Mouse (Mus musculus): ENCODE measurements around the gene Git2. TPM values are rescaled to one million over a fixed set of nuclear protein-coding genes. Genes with fewer than 3 reads are reported as not detected.

The Git2 gene
- total RNA-seq, 2 experiments from 2014 or later, result 17.3 to 20.1 TPM

- no peak for DNase-seq
- peak overlapping the region; percentile 28 for H3K27ac ChIP-seq
- no peak for TF ChIP-seq CTCF (IDR thresholded peaks at IDR 0.05)
- no peak overlapping the region for H3K4me3 ChIP-seq
- intact Hi-C loops (cut with DNase I), result no loop called here
These were observed 19.3 kb upstream of the Git2 start for GRCm38 (mm10) chr5:114794609-114795008.

DNA sequence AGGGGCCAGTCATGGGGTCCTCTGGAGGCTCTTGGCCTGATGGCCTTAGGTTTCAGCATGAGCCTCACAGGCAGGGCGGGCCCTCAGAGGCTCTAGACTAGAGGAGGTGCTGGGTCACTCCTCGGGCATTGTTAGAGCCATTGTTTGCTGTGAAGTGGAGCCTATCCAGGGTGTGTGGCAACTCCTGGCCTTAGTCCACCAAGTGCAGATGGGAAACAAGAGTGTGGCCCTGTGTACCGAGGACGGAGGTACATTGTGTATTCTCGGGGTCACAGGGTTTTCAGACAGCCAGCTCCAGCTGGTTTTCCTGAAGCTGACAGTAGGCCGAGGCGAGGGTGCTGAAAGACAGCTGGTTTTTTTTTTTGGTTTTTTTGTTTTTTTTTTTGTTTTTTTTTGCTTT lies 18.0 kb upstream of the Git2 start:
- no peak overlapping the region for H3K4me3 ChIP-seq
- TF ChIP-seq CTCF (IDR thresholded peaks at IDR 0.05), result no peak
- DNase-seq, result no peak
- H3K27ac ChIP-seq, result peak overlapping the region; percentile 49
- intact Hi-C loops (cut with DNase I), result no loop called here

DNA sequence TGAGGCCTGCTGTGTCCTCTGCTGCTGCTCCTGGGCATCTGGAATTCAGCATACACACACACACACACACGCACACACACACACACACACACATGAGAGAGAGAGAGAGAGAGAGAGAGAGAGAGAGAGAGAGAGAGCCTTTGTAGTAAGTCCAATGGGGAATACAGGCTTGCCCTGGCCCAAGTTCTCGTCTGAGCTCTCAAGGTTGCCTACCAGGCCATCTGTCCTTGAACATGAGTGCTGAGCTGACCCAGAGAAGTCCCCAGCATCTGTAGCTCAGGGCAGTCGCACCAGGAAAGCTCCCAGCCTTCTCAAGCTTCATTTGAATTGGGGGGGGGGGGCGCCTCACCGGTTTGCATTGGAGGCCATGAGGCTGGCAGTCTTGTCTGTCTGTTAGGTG lies 9.9 kb upstream of the Git2 start:
- intact Hi-C loops (cut with DNase I), result no loop called here
- Histone ChIP-seq H3K27ac (peak overlapping the region; percentile 76; the same call in 1 of the 2 replicates), H3K4me3 (no peak overlapping the region)
- no peak for TF ChIP-seq CTCF (IDR thresholded peaks at IDR 0.05)
- no peak for DNase-seq

GRCm38 (mm10) chr5:114784622-114785165 lies 9.4 kb upstream of the Git2 start:
- Histone ChIP-seq H3K4me3 (peak overlapping the region; percentile 47), H3K27ac (peak overlapping the region; percentile 76)
- DNase-seq, result no peak
- no peak for TF ChIP-seq CTCF (IDR thresholded peaks at IDR 0.05)
- intact Hi-C loops (cut with DNase I), result no loop called here

DNA sequence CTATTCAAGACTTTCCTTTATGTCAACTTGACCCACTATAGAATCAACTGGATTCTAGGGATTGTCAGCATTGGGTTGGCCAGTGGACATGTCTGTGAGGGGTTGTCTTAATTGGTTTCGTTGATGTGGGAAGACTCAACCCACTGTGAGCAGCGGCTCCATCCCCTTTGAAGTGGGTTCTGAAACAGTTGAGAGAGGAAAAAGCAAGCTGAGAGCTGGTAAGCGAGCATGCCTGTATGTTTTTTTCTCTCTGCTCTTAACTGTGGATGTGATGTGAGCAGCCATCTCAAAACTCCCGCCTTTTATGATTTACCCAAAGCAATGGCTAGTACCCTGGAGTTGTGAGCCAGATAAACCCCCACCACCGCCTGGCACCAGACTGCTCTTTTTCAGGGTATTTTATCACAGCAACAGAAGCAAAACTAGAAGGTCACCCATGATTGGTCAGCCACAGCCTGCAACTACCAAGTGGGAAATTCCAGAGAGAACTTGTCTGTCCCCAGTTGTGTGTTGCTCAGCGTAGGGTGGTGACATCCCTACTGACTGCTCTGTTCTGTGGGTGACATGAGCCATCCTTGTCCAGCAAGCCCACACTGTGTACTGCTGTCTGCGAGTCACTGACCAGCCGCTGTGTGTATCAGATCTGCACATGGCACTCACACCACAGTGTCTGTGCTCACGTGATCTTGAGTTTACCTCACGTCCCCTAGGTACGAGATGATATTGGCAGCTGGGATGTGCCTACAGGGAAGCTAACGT lies 8.3 kb upstream of the Git2 start:
- TF ChIP-seq CTCF (IDR thresholded peaks at IDR 0.05), result no peak
- Histone ChIP-seq H3K4me3 (no peak overlapping the region), H3K27ac (0 out of 2 replicates have a peak overlapping the region, but pooled peaks have one; percentile 76)
- intact Hi-C loops (cut with DNase I), result no loop called here
- no peak for DNase-seq

DNA sequence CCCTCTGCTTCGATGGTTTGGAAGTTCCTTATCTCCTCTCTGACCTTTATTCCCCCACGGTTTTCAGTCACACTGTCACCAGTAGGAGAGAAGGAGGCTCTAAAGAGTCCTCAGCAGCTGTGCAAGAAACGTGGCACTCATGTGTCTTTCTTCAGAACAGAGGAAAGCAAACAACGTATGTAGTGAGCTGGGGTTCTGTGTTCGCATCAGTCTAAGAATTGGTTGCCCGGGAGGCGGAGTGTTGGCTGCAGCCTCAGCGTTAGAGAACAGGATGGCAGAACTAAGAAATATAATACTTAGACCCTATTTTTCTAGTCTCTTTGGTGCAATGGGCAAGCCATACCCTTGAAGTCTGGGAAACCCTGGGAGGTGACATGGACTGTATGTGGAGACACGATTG lies 7.7 kb upstream of the Git2 start:
- intact Hi-C loops (cut with DNase I), result no loop called here
- Histone ChIP-seq H3K4me3 (no peak overlapping the region), H3K27ac (no peak overlapping the region)
- DNase-seq, result no peak
- TF ChIP-seq CTCF (IDR thresholded peaks at IDR 0.05), result no peak

DNA sequence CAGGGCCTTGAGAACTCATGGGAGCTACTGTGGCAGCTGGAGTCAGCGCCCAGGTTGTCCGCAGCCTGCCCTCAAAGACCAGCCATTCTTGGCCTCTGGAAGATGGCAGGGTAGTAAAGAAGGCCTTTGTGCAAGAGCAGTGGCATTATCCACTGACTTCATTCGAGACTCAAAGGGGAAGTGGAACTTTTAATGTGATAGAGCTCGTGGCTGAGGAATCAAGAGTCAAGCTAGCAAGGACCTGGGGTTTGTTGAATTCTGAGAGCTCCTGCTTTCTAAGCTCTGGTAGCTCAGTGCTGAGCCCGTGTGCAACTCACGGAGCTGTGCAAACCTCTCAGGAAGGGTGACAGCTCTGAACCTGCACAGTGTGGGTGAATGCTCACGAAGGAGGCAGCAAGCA lies 5.6 kb upstream of the Git2 start:
- no peak overlapping the region for H3K4me3 ChIP-seq
- TF ChIP-seq CTCF (IDR thresholded peaks at IDR 0.05), result no peak
- intact Hi-C loops (cut with DNase I), result no loop called here
- H3K27ac ChIP-seq, result no peak overlapping the region
- no peak for DNase-seq

- DNase-seq, result no peak
These were observed 4.7 kb upstream of the Git2 start for GRCm38 (mm10) chr5:114779956-114780489.

DNA sequence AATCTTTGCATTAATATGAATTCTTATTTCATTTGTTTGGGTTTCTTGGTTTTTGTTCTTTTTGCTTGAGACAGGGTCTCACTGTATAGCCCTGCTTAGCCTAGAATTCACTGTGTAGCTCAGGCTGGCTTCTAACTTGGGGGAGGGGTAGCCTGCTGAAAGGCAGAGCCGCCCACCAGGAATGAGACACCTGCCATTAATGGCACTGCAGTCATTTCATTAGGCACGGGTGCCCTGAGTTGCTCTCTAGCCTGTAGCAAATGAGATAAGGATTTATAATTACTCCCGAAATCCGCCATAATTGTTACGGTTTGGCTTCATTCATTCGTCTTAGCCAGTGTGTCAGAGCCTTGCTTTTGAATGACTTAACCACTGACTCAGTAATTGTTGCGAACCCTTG lies 857 bp upstream of the Git2 start:
- peak overlapping the region; percentile 99 for H3K4me3 ChIP-seq
- no peak for TF ChIP-seq CTCF (IDR thresholded peaks at IDR 0.05)
- intact Hi-C loops (cut with DNase I), result no loop called here

More at GRCm38 (mm10) chr5:114779956-114780489, 4.7 kb upstream of the Git2 start:
- intact Hi-C loops (cut with DNase I), result no loop called here
- no peak overlapping the region for H3K4me3 ChIP-seq
- H3K27ac ChIP-seq, result no peak overlapping the region
- TF ChIP-seq CTCF (IDR thresholded peaks at IDR 0.05), result no peak

DNA sequence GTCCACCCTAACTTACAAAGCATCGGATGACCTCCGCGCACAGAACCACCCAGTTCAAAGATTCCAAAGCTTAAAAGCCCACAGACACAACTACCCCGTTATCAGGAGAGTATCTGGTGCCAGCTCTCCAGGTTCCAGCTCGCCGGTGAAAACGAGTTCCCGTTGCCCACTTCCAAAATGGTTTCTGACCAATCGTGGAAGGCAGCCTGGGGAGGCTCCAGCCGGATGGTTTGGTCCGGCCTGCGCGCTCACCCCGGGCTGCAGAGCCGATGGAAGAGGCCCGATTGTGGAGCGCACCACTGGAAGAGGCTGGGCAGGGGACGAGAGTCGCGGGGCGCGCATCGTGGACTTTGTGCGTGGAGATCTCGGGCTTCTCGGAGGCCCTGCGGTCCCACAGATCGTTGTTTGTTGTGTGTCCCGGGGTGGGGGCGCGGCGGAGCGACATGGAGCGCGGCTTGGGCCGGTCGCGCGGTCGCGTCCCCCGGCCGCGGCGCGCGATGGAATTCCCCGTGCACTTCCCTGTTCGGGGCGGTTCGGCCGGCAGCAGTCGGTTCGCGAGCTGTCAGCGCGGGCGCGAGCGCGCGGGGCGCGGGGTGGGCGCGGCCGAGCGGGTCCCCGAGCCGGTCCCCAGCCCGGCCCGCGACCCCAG lies 790 bp downstream of the Git2 start, which contains the start of gene Ankrd13a:
Gene Ankrd13a (plus strand): TSS at position 275 of the 649 bp plus-strand sequence.
- intact Hi-C loops (cut with DNase I), result loop anchor here (2.0 to 5.0 kb wide), 3 partner anchors 33 to 68 kb away; partner anchors contain the start of gene Tchp
- Histone ChIP-seq H3K27ac (peak within 1 kb of the TSS; percentile 99), H3K4me3 (peak within 1 kb of the TSS; percentile 99)
- peak; percentile 94 for DNase-seq
- TF ChIP-seq CTCF (IDR thresholded peaks at IDR 0.05), result no peak

More for the DNA sequence above, 857 bp upstream of the Git2 start:
- DNase-seq, result no peak
- H3K27ac ChIP-seq, result no peak overlapping the region

- peak overlapping the region; percentile 99 for H3K27ac ChIP-seq
- intact Hi-C loops (cut with DNase I), result loop anchor here (2.0 to 5.0 kb wide), 3 partner anchors 34 to 67 kb away; partner anchors contain the start of gene Tchp
- H3K4me3 ChIP-seq, result peak overlapping the region; percentile 99
- no peak for DNase-seq
- TF ChIP-seq CTCF (IDR thresholded peaks at IDR 0.05), result no peak
These were observed 1.5 kb downstream of the Git2 start for GRCm38 (mm10) chr5:114773780-114774179.

DNA sequence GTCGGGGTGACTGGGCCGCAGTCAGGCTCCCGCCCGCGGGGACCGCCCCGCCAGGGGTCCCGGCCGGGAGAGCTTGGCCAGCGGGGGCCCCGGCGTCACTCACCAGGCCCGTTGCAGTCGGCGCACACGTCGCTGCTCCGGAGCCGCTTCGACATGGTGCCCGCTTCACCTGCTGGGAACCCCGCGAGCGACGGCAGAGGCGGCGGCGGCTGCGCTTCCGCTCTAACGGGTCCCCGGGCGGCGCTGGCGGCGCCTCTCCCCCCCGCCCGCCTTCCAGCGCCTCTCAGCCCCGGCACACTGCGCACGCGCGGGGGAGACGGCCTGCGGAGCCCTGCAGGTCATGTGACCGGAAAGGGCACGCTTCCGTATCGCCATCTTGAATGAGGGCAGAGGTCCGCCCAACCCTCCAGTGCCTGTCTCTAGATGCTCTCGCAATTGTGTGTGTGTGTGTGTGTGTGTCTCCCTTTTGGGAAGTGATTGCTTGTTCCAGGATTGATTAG lies 2.1 kb downstream of the Git2 start:
- Histone ChIP-seq H3K4me3 (peak overlapping the region; percentile 99), H3K27ac (peak overlapping the region; percentile 99)
- no peak for TF ChIP-seq CTCF (IDR thresholded peaks at IDR 0.05)
- intact Hi-C loops (cut with DNase I), result loop anchor here (5.0 kb wide), 2 partner anchors 34 to 36 kb away; no protein-coding TSS in a partner anchor
- peak; percentile 99 for DNase-seq

Data from gastrocnemius, adult 2 months (tissue).